Mouse (Mus musculus) gastrocnemius, postnatal 4 days (tissue): ENCODE measurements around the gene Ing1. TPM values are rescaled to one million over a fixed set of nuclear protein-coding genes. Genes with fewer than 3 reads are reported as not detected.

Source experiments
- DNase-seq, 2 experiments: peaks; one replicate each; pipeline ENCODE4 v3.0.0; 2021 to 2022; ENCODE audit warnings: low spot score in 2 of 2, mixed read lengths in 2 of 2
- total RNA-seq, 2 experiments: library from RNA; stranded (reverse); gene quantifications; 2 replicates each; pipeline ENCODE4 v1.2.3; 2021

Gene Ing1
- total RNA-seq, 2 experiments from 2014 or later = 39.7 to 47.8 TPM

GRCm38 (mm10) chr8:11575604-11576384 is 20.4 kb downstream of the Ing1 start:
- no peak for DNase-seq

- no peak for DNase-seq
These were observed 30.4 kb downstream of the Ing1 start for GRCm38 (mm10) chr8:11585513-11586373.

- no peak for DNase-seq
These were observed 31.0 kb downstream of the Ing1 start for GRCm38 (mm10) chr8:11586374-11586745.

GRCm38 (mm10) chr8:11591837-11592236 is 36.5 kb downstream of the Ing1 start:
- no peak for DNase-seq

- no peak for DNase-seq
These were observed 36.9 kb downstream of the Ing1 start for GRCm38 (mm10) chr8:11592296-11592695.

GRCm38 (mm10) chr8:11593222-11593884 is 38.0 kb downstream of the Ing1 start:
- DNase-seq = no peak

GRCm38 (mm10) chr8:11600301-11600951 is 45.1 kb downstream of the Ing1 start:
- no peak for DNase-seq

GRCm38 (mm10) chr8:11602006-11602680 is 46.8 kb downstream of the Ing1 start:
- peak in 1 of 2 experiments; percentile 65 for DNase-seq

- no peak for DNase-seq
These were observed 53.5 kb downstream of the Ing1 start for GRCm38 (mm10) chr8:11608848-11609247.

Other genes starting within 250 kb of the Ing1 start
- 100 to 1,000 TPM; 480 to 481 TPM for gene Col4a2, start 242.8 kb upstream of the Ing1 start, total RNA-seq
- gene Col4a1, start 242.7 kb upstream of the Ing1 start, total RNA-seq = 1,000 to 10,000 TPM in 1 of 2 experiments, 100 to 1,000 TPM in 1; 969 to 1,074 TPM
- gene Rab20, start 76.9 kb upstream of the Ing1 start, total RNA-seq = under 1 TPM; 0.70 to 0.91 TPM
- 10 to 100 TPM; 32.2 to 36.5 TPM for gene Naxd, start 58.1 kb upstream of the Ing1 start, total RNA-seq
- 10 to 100 TPM; 20.5 to 24.3 TPM for gene Cars2, start 4.8 kb upstream of the Ing1 start, total RNA-seq
- 10 to 100 TPM; 68.0 to 98.1 TPM for gene Ankrd10, start 80.2 kb downstream of the Ing1 start, total RNA-seq
- gene 1700016D06Rik, start 145.5 kb downstream of the Ing1 start, total RNA-seq = not detected
- gene Arhgef7, start 172.2 kb downstream of the Ing1 start, total RNA-seq = 100 to 1,000 TPM; 107 to 114 TPM